Mouse (Mus musculus) CH12.LX (cell line): ENCODE measurements around the gene Nipsnap2. TPM values are rescaled to one million over a fixed set of nuclear protein-coding genes. Genes with fewer than 3 reads are reported as not detected.

Experiments
- DNase-seq: peaks from one replicate; pipeline ENCODE4 v3.0.0-alpha.2; 2013; ENCODE audit errors: extremely low read depth
- H3K27ac ChIP-seq: 2 replicates; pipeline ENCODE4 v1.5.1; 2012; ENCODE audit warnings: low read depth, mild to moderate bottlenecking, control low read depth, moderate library complexity; ENCODE audit not compliant: insufficient read depth
- H3K27me3 ChIP-seq: replicated peaks from 2 replicates; pipeline ENCODE3; 2012; ENCODE audit warnings: inconsistent platforms
- H3K36me3 ChIP-seq, 2 experiments: replicated peaks in 1 of 2; 2 replicates each; pipeline versions ENCODE3 to v1.6.1; 2012; ENCODE audit warnings: inconsistent platforms in 1 of 2, low read length in 1 of 2, mild to moderate bottlenecking in 1 of 2, mixed read lengths in 1 of 2, moderate library complexity in 1 of 2; ENCODE audit not compliant: control insufficient read depth in 1 of 2, insufficient read depth in 1 of 2
- H3K4me1 ChIP-seq, 2 experiments: 2 replicates each; pipeline ENCODE4 v1.6.1; 2012; ENCODE audit warnings: inconsistent platforms in 1 of 2, moderate library complexity in 1 of 2; ENCODE audit not compliant: insufficient read depth in 2 of 2, control insufficient read depth in 1 of 2
- H3K4me2 ChIP-seq: 2 replicates; pipeline ENCODE4 v1.6.1; 2012; ENCODE audit warnings: low read depth, mild to moderate bottlenecking, control low read depth; ENCODE audit not compliant: poor library complexity, insufficient read depth, severe bottlenecking
- H3K4me3 ChIP-seq, 3 experiments: fragments of 150-350 bp in 1 of 3; sonication (generic) in 1 of 3; replicated peaks in 1 of 3; 2 replicates each; pipeline versions ENCODE3 to v1.5.1; 2011 to 2012; ENCODE audit warnings: low read depth in 2 of 3, low read length in 2 of 3, mild to moderate bottlenecking in 2 of 3, moderate library complexity in 2 of 3, control low read depth in 1 of 3, improper control_type of control experiment in 1 of 3, inconsistent platforms in 1 of 3, mixed read lengths in 1 of 3; ENCODE audit not compliant: poor library complexity in 1 of 3
- H3K79me2 ChIP-seq: replicated peaks from 2 replicates; pipeline ENCODE4 v1.6.1; 2012; ENCODE audit warnings: mild to moderate bottlenecking, moderate library complexity; ENCODE audit not compliant: control insufficient read depth, poor library complexity, insufficient read depth, severe bottlenecking; ENCODE audit errors: extremely low read depth
- H3K9ac ChIP-seq: 2 replicates; pipeline ENCODE4 v1.6.1; 2012; ENCODE audit warnings: low read depth, mild to moderate bottlenecking, control low read depth, moderate library complexity; ENCODE audit not compliant: insufficient read depth
- H3K9me3 ChIP-seq: replicated peaks from 2 replicates; pipeline ENCODE3; 2012; ENCODE audit warnings: low read length, inconsistent platforms, mixed read lengths
- BHLHE40 ChIP-seq: IDR thresholded peaks from 2 replicates; pipeline ENCODE4 v1.6.1; 2011; ENCODE audit warnings: mild to moderate bottlenecking, low read depth, low read length, improper control_type of control experiment
- CHD1 ChIP-seq: IDR thresholded peaks from 2 replicates; pipeline ENCODE4 v1.6.1; 2012; ENCODE audit warnings: low read depth, low read length, improper control_type of control experiment, inconsistent platforms
- CTCF ChIP-seq, 2 experiments: IDR thresholded peaks in 1 of 2; conservative IDR thresholded peaks in 1 of 2; 2 replicates each; pipeline ENCODE4 v1.5.1; 2011 to 2012; ENCODE audit warnings: low read depth in 2 of 2, low read length in 2 of 2, improper control_type of control experiment in 1 of 2, inconsistent platforms in 1 of 2, mild to moderate bottlenecking in 1 of 2, moderate library complexity in 1 of 2
- E2F4 ChIP-seq: IDR thresholded peaks from 2 replicates; pipeline ENCODE4 v1.6.1; 2011; ENCODE audit warnings: low read depth, low read length, improper control_type of control experiment; ENCODE audit not compliant: insufficient replicate concordance
- ELF1 ChIP-seq: IDR thresholded peaks from 2 replicates; pipeline ENCODE4 v1.6.1; 2014; ENCODE audit warnings: low read depth, mild to moderate bottlenecking, inconsistent platforms, low read length, improper control_type of control experiment
- EP300 ChIP-seq: IDR thresholded peaks from 2 replicates; pipeline ENCODE4 v1.6.1; 2011; ENCODE audit warnings: low read length, improper control_type of control experiment
- GABPA ChIP-seq: IDR thresholded peaks from 2 replicates; pipeline ENCODE4 v1.6.1; 2012; ENCODE audit warnings: low read depth, low read length, improper control_type of control experiment, inconsistent platforms; ENCODE audit not compliant: insufficient replicate concordance
- IRF4 ChIP-seq: IDR thresholded peaks from 2 replicates; pipeline ENCODE4 v1.6.1; 2014; ENCODE audit warnings: low read depth, mild to moderate bottlenecking, inconsistent platforms, low read length, improper control_type of control experiment
- MAFK ChIP-seq: IDR thresholded peaks from 2 replicates; pipeline ENCODE4 v1.6.1; 2011; ENCODE audit warnings: low read length, improper control_type of control experiment; ENCODE audit not compliant: insufficient replicate concordance
- MAX ChIP-seq: IDR thresholded peaks from 2 replicates; pipeline ENCODE4 v1.6.1; 2011; ENCODE audit warnings: low read length, improper control_type of control experiment
- MXI1 ChIP-seq: IDR thresholded peaks from 2 replicates; pipeline ENCODE4 v1.6.1; 2011; ENCODE audit warnings: mild to moderate bottlenecking, low read depth, low read length, improper control_type of control experiment
- MYC ChIP-seq: IDR thresholded peaks from 2 replicates; pipeline ENCODE4 v1.6.1; 2011; ENCODE audit warnings: low read depth, mild to moderate bottlenecking, improper control_type of control experiment, low read length
- NRF1 ChIP-seq: IDR thresholded peaks from 2 replicates; pipeline ENCODE4 v1.6.1; 2014; ENCODE audit warnings: low read depth, mild to moderate bottlenecking, inconsistent platforms, low read length, improper control_type of control experiment, moderate library complexity
- RAD21 ChIP-seq: IDR thresholded peaks from 2 replicates; pipeline ENCODE4 v1.6.1; 2011; ENCODE audit warnings: low read depth, mild to moderate bottlenecking, low read length, improper control_type of control experiment, moderate library complexity
- RCOR1 ChIP-seq: conservative IDR thresholded peaks from 2 replicates; pipeline ENCODE4 v1.6.1; 2012; ENCODE audit warnings: low read depth, mild to moderate bottlenecking, inconsistent platforms, low read length, improper control_type of control experiment
- SIN3A ChIP-seq: IDR thresholded peaks from 2 replicates; pipeline ENCODE4 v1.6.1; 2012; ENCODE audit warnings: low read length, improper control_type of control experiment, inconsistent platforms
- SMC3 ChIP-seq: IDR thresholded peaks from 2 replicates; pipeline ENCODE4 v1.6.1; 2011; ENCODE audit warnings: low read depth, low read length, improper control_type of control experiment
- TCF12 ChIP-seq: IDR thresholded peaks from 2 replicates; pipeline ENCODE4 v1.6.1; 2014; ENCODE audit warnings: low read depth, mild to moderate bottlenecking, inconsistent platforms, low read length, improper control_type of control experiment
- USF2 ChIP-seq: conservative IDR thresholded peaks from 2 replicates; pipeline ENCODE4 v1.6.1; 2011; ENCODE audit warnings: low read depth, low read length, improper control_type of control experiment
- ZC3H11A ChIP-seq: IDR thresholded peaks from 2 replicates; pipeline ENCODE4 v1.6.1; 2012; ENCODE audit warnings: low read depth, mild to moderate bottlenecking, inconsistent platforms, low read length, improper control_type of control experiment
- ZMIZ1 ChIP-seq: IDR thresholded peaks from 2 replicates; pipeline ENCODE4 v1.6.1; 2012; ENCODE audit warnings: low read depth, mild to moderate bottlenecking, inconsistent platforms, low read length, improper control_type of control experiment
- ZNF384 ChIP-seq: IDR thresholded peaks from 2 replicates; pipeline ENCODE4 v1.6.1; 2012; ENCODE audit warnings: low read depth, low read length, improper control_type of control experiment, inconsistent platforms
- dilution Hi-C: fragments of 300-500 bp; cut with MboI; formaldehyde crosslinking; loops from 2 replicates; pipeline ENCODE4 v1.14.3; 2020; ENCODE audit warnings: low sequenced_read_pairs; ENCODE audit not compliant: extremely low pct_unique_long_range_greater_than_20kb, extremely low pct_ligation_motif_present
- in situ Hi-C: fragments of 300-500 bp; cut with MboI; formaldehyde crosslinking; loops from 3 replicates; pipeline ENCODE4 v1.14.3; 2019; ENCODE audit warnings: low sequenced_read_pairs, low pct_ligation_motif_present, low pct_unique_long_range_greater_than_20kb, mixed read lengths
- polyA plus RNA-seq: library from polyadenylated mRNA; unstranded; fragments of >175 nt; gene quantifications from 2 replicates; pipeline ENCODE4 v1.2.1, GENCODE M21; 2012; ENCODE audit warnings: low read depth; ENCODE audit not compliant: insufficient read length
- total RNA-seq, 2 experiments: library from RNA; depleted of rRNA; stranded (reverse); fragments of 300-350 nt in 1 of 2; fragments of >200 nt in 1 of 2; gene quantifications; 2 replicates each; pipeline ENCODE4 v1.2.3; 2012 to 2014

The Nipsnap2 gene
- total and polyA plus RNA-seq, 3 experiments, result 18.3 to 30.4 (median 24.8) TPM

GRCm38 (mm10) chr5:129780131-129780530 is 55.3 kb downstream of the Nipsnap2 start:
- Histone ChIP-seq H3K36me3 (peaks cover 18 to 24% of the 10 kb centered on the region in 2 experiments), H3K4me1 (peaks cover 2 to 22% of the 10 kb centered on the region in 2 experiments; a peak in 2 of 4 replicates), H3K4me3 (no peak overlapping the region), H3K9me3 (no peaks in the 10 kb centered on the region), H3K27ac (no peak overlapping the region), H3K9ac (no peak overlapping the region), H3K79me2 (peaks cover 25% of the 10 kb centered on the region), H3K4me2 (no peak overlapping the region), H3K27me3 (no peaks in the 10 kb centered on the region)
- DNase-seq, result no peak
- in situ Hi-C loops, result no loop called here
- dilution Hi-C loops, result no loop called here
- TF ChIP-seq ZNF384 (no peak), RCOR1 (no peak), SIN3A (no peak), ZMIZ1 (no peak), EP300 (no peak), MAFK (no peak), CHD1 (no peak), E2F4 (no peak), MYC (no peak), USF2 (no peak), ZC3H11A (no peak), BHLHE40 (no peak), CTCF (conservative IDR thresholded peaks at IDR 0.05 in 1 of 2, IDR thresholded peaks at IDR 0.05 in 1 of 2; ENCODE audit: low read depth in 2 of 2, low read length in 2 of 2) (no peak), MXI1 (no peak), TCF12 (no peak), MAX (no peak), GABPA (no peak), IRF4 (no peak)

GRCm38 (mm10) chr5:129782211-129782610 is 57.3 kb downstream of the Nipsnap2 start:
- H3K79me2 ChIP-seq, result peaks cover 16% of the 10 kb centered on the region
- H3K36me3 ChIP-seq, result peaks cover 2 to 3% of the 10 kb centered on the region in 2 experiments
- no peak overlapping the region for H3K4me3 ChIP-seq
- no peak overlapping the region for H3K4me2 ChIP-seq
- peaks cover 5 to 23% of the 10 kb centered on the region in 2 experiments; a peak in 2 of 4 replicates for H3K4me1 ChIP-seq
- dilution Hi-C loops, result no loop called here
- in situ Hi-C loops, result no loop called here
- H3K9ac ChIP-seq, result no peak overlapping the region
- peak; percentile 57 for DNase-seq
- no peaks in the 10 kb centered on the region for H3K27me3 ChIP-seq
- no peak for TF ChIP-seq MYC
- TF ChIP-seq RAD21, result peak; percentile 74
- TF ChIP-seq CTCF (conservative IDR thresholded peaks at IDR 0.05 in 1 of 2, IDR thresholded peaks at IDR 0.05 in 1 of 2; ENCODE audit: low read depth in 2 of 2, low read length in 2 of 2), result peak in 1 of 2 experiments; percentile 78; a peak in 2 of 4 replicates
- no peak for TF ChIP-seq ELF1
- peak; percentile 46 for TF ChIP-seq SMC3
- TF ChIP-seq NRF1, result no peak
- H3K9me3 ChIP-seq, result no peaks in the 10 kb centered on the region
- H3K27ac ChIP-seq, result no peak overlapping the region
